Mouse (Mus musculus) liver, adult 2 months (tissue): ENCODE data around the gene Pclo.

Experiments used
- CTCF ChIP-seq: fragments of 200-500 bp; IDR thresholded peaks from 2 replicates; pipeline ENCODE4 v1.5.1; 2011; ENCODE audit warnings: low read depth, low read length, control low read depth
- POLR2A ChIP-seq: fragments of 200-500 bp; IDR thresholded peaks from 2 replicates; pipeline ENCODE4 v1.6.1; 2011; ENCODE audit warnings: low read length, control low read depth; ENCODE audit not compliant: insufficient read depth; ENCODE audit errors: extremely low read depth

DNA sequence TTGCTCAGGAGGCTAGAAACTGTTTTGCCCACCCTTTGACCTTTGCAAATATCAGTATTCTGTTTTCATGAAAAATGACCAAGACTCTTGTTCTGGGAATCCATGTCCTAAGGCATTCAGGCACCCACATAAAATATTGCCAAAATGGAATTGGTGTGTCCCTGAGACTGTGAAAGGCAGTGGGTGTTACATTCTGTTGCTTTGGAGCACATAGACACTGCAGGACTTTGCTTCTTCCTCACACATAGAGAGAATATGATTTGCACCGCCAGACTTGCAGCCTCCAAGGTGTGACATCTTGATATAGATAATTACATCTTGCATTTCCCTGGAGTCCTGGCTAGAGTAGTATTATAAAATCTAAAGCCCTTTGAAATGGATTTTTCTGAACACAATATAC lies 6.2 kb upstream of the Pclo start:
- no peak for TF ChIP-seq POLR2A
- TF ChIP-seq CTCF, result no peak
